Mouse (Mus musculus): ENCODE data around the gene Sox5. TPM values are rescaled to one million over a fixed set of nuclear protein-coding genes. Genes with fewer than 3 reads are reported as not detected.

The Sox5 gene
- total and polyA plus RNA-seq, 3 experiments = 0.08 to 0.47 (median 0.46) TPM

DNA sequence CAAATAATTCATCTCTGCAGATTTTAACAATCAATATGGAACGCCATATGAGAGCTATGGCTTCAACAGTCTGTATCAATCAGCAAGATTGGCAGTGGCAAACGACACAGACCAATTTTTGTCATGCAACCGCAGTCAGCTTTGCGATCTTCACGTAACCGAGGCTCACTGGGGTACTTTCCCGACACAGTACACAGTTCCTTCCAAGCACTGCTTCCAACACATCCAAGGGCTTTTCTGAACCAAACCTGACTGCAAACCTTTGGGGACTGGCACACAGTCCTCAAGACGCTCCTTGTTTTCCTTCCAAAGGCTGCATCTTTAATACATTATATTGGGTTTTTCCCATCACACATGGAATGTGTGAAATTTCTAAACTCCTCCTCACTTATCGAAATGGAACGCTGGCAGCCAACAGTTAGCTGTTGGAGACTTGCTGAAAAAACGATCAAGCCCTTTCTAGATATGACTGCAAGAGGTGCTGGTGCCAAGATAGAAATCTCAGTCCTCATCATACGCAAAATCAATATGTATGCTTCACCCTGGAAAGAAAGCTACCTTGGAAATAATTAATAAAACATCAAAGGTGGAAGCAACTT lies 474.1 kb downstream of the Sox5 start:
- in situ Hi-C loops (cut with MboI; ENCODE audit: low pct_ligation_motif_present, low pct_unique_long_range_greater_than_20kb, low sequenced_read_pairs) (no loop called here), dilution Hi-C loops (cut with MboI; ENCODE audit: extremely low pct_ligation_motif_present, extremely low pct_unique_long_range_greater_than_20kb, low sequenced_read_pairs) (no loop called here)
- TF ChIP-seq ZMIZ1 (IDR thresholded peaks at IDR 0.05; ENCODE audit: low read depth, low read length) (no peak), SIN3A (IDR thresholded peaks at IDR 0.05; ENCODE audit: low read length) (no peak), GABPA (IDR thresholded peaks at IDR 0.05; ENCODE audit: insufficient replicate concordance, low read depth, low read length) (no peak), CHD2 (IDR thresholded peaks at IDR 0.05; ENCODE audit: low read length) (no peak), USF2 (conservative IDR thresholded peaks at IDR 0.05; ENCODE audit: low read depth, low read length) (no peak)
- Histone ChIP-seq H3K36me3 (replicated peaks in 1 of 2; ENCODE audit: control insufficient read depth in 1 of 2, insufficient read depth in 1 of 2, low read length in 1 of 2) (no peaks in the 10 kb centered on the region), H3K9me3 (replicated peaks; ENCODE audit: low read length) (no peaks in the 10 kb centered on the region), H3K27ac (ENCODE audit: insufficient read depth, low read depth) (no peak overlapping the region), H3K79me2 (replicated peaks; ENCODE audit: control insufficient read depth, extremely low read depth, insufficient read depth, poor library complexity, severe bottlenecking) (no peaks in the 10 kb centered on the region), H3K27me3 (replicated peaks) (no peaks in the 10 kb centered on the region), H3K4me2 (ENCODE audit: insufficient read depth, low read depth, poor library complexity, severe bottlenecking) (no peak overlapping the region), H3K9ac (ENCODE audit: insufficient read depth, low read depth) (no peak overlapping the region), H3K4me3 (replicated peaks in 1 of 3; ENCODE audit: low read depth in 2 of 3, low read length in 2 of 3, poor library complexity in 1 of 3) (no peak overlapping the region), H3K4me1 (ENCODE audit: control insufficient read depth in 1 of 2, insufficient read depth in 2 of 2) (no peaks in the 10 kb centered on the region)
- DNase-seq (ENCODE audit: extremely low read depth) = no peak

DNA sequence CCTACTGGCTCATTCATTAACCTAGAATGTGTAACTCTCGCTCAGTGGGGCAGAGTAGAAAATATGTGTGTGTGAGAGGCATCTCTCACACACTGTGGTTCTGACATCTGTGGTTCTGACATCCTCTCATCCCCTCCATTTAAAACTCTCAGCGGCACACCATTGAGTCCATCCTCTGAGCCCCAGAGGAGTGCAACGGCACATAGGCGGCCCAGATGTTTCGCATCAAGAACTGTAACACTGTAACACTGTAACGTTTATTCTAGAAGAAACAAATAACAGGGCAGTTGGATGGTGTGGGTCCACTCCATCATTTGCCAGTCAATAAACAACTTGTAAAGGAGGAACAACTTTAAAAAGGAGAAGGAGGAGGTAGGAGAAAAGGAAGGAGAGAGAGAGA lies 479.0 kb downstream of the Sox5 start:
- TF ChIP-seq BHLHE40 (IDR thresholded peaks at IDR 0.05; ENCODE audit: low read depth, low read length) (no peak), ZKSCAN1 (IDR thresholded peaks at IDR 0.05; ENCODE audit: borderline replicate concordance, low read depth, low read length) (no peak), NRF1 (IDR thresholded peaks at IDR 0.05; ENCODE audit: low read depth, low read length) (no peak), MEF2A (IDR thresholded peaks at IDR 0.05; ENCODE audit: borderline replicate concordance, low read depth, low read length) (no peak)
- no peak overlapping the region for H3K9ac ChIP-seq (ENCODE audit: insufficient read depth, low read depth)
- in situ Hi-C loops (cut with MboI; ENCODE audit: low pct_ligation_motif_present, low pct_unique_long_range_greater_than_20kb, low sequenced_read_pairs) (no loop called here), dilution Hi-C loops (cut with MboI; ENCODE audit: extremely low pct_ligation_motif_present, extremely low pct_unique_long_range_greater_than_20kb, low sequenced_read_pairs) (no loop called here)
- no peak overlapping the region for H3K27ac ChIP-seq (ENCODE audit: insufficient read depth, low read depth)
- H3K36me3 ChIP-seq (replicated peaks in 1 of 2; ENCODE audit: control insufficient read depth in 1 of 2, insufficient read depth in 1 of 2, low read length in 1 of 2) = no peaks in the 10 kb centered on the region
- H3K9me3 ChIP-seq (replicated peaks; ENCODE audit: low read length) = no peaks in the 10 kb centered on the region
- no peak overlapping the region for H3K4me2 ChIP-seq (ENCODE audit: insufficient read depth, low read depth, poor library complexity, severe bottlenecking)
- no peaks in the 10 kb centered on the region for H3K4me1 ChIP-seq (ENCODE audit: control insufficient read depth in 1 of 2, insufficient read depth in 2 of 2)
- no peaks in the 10 kb centered on the region for H3K27me3 ChIP-seq (replicated peaks)
- H3K79me2 ChIP-seq (replicated peaks; ENCODE audit: control insufficient read depth, extremely low read depth, insufficient read depth, poor library complexity, severe bottlenecking) = no peaks in the 10 kb centered on the region
- DNase-seq (ENCODE audit: extremely low read depth) = no peak
- no peak overlapping the region for H3K4me3 ChIP-seq (replicated peaks in 1 of 3; ENCODE audit: low read depth in 2 of 3, low read length in 2 of 3, poor library complexity in 1 of 3)

DNA sequence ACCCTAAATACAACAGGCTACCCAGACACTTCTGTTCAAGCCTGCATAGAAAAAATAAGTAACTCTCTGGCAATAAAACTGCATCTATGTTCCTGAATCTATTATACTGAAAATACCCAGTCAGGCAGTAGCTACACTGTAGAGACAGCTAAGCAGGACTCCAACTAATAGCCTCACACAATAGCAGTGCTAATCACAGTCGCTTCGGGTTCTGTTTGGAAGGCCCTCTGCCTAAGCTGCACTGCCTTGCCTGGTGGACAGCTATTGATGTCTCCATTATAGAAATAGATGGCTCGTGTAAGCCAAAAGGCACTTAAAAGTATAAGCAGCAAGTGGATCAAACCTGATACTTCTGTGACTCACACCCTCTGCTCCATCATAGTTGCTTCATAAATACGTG lies 480.7 kb downstream of the Sox5 start:
- dilution Hi-C loops (cut with MboI; ENCODE audit: extremely low pct_ligation_motif_present, extremely low pct_unique_long_range_greater_than_20kb, low sequenced_read_pairs) = no loop called here
- Histone ChIP-seq H3K9ac (ENCODE audit: insufficient read depth, low read depth) (no peak overlapping the region), H3K4me3 (replicated peaks in 1 of 3; ENCODE audit: low read depth in 2 of 3, low read length in 2 of 3, poor library complexity in 1 of 3) (no peak overlapping the region), H3K36me3 (replicated peaks in 1 of 2; ENCODE audit: control insufficient read depth in 1 of 2, insufficient read depth in 1 of 2, low read length in 1 of 2) (no peaks in the 10 kb centered on the region), H3K79me2 (replicated peaks; ENCODE audit: control insufficient read depth, extremely low read depth, insufficient read depth, poor library complexity, severe bottlenecking) (no peaks in the 10 kb centered on the region), H3K4me2 (ENCODE audit: insufficient read depth, low read depth, poor library complexity, severe bottlenecking) (no peak overlapping the region), H3K9me3 (replicated peaks; ENCODE audit: low read length) (no peaks in the 10 kb centered on the region), H3K27me3 (replicated peaks) (no peaks in the 10 kb centered on the region), H3K4me1 (ENCODE audit: control insufficient read depth in 1 of 2, insufficient read depth in 2 of 2) (no peaks in the 10 kb centered on the region), H3K27ac (ENCODE audit: insufficient read depth, low read depth) (no peak overlapping the region)
- no peak for DNase-seq (ENCODE audit: extremely low read depth)
- TF ChIP-seq JUN (IDR thresholded peaks at IDR 0.05; ENCODE audit: insufficient read depth, low read depth, low read length) = no peak
- TF ChIP-seq MAZ (IDR thresholded peaks at IDR 0.05; ENCODE audit: low read depth, low read length) = no peak
- no peak for TF ChIP-seq NELFE (IDR thresholded peaks at IDR 0.05; ENCODE audit: low read depth, low read length)
- no peak for TF ChIP-seq BHLHE40 (IDR thresholded peaks at IDR 0.05; ENCODE audit: low read depth, low read length)
- no peak for TF ChIP-seq GABPA (IDR thresholded peaks at IDR 0.05; ENCODE audit: insufficient replicate concordance, low read depth, low read length)
- TF ChIP-seq ZMIZ1 (IDR thresholded peaks at IDR 0.05; ENCODE audit: low read depth, low read length) = no peak
- TF ChIP-seq MAX (IDR thresholded peaks at IDR 0.05; ENCODE audit: low read length) = no peak
- TF ChIP-seq UBTF (IDR thresholded peaks at IDR 0.05; ENCODE audit: low read depth, low read length) = no peak
- in situ Hi-C loops (cut with MboI; ENCODE audit: low pct_ligation_motif_present, low pct_unique_long_range_greater_than_20kb, low sequenced_read_pairs) = no loop called here

Measured in CH12.LX (cell line).